Mouse (Mus musculus): ENCODE measurements around the gene Mrtfb.

- no peak for TF ChIP-seq CTCF (IDR thresholded peaks at IDR 0.05; ENCODE audit: low read depth, low read length)
- no peak for TF ChIP-seq TAL1 (conservative IDR thresholded peaks at IDR 0.05; ENCODE audit: low read depth, low read length)
- no peak for TF ChIP-seq GATA1 (IDR thresholded peaks at IDR 0.05; ENCODE audit: borderline replicate concordance, low read length)
- TF ChIP-seq GATA2 (IDR thresholded peaks at IDR 0.05; ENCODE audit: borderline replicate concordance, low read depth, low read length): no peak
Measured at GRCm38 (mm10) chr16:13330221-13330659, 74.0 kb downstream of the Mrtfb start.
